Mouse (Mus musculus) forebrain, postnatal 0 days (tissue): ENCODE results near the gene Fzr1. TPM values are rescaled to one million over a fixed set of nuclear protein-coding genes. Genes with fewer than 3 reads are reported as not detected.

Source experiments
- ATAC-seq: fragments of 200-750 bp; cut with Nextera tagmentation; 2 replicates; pipeline ENCODE4 v1.8.0; 2017; ENCODE audit warnings: mild to moderate bottlenecking, moderate library complexity
- DNase-seq: peaks from one replicate; pipeline ENCODE4 v3.0.0-alpha.2; 2015
- H3K27ac ChIP-seq: fragments of 300-500 bp; sonication (generic); 2 replicates; pipeline ENCODE4 v1.5.1; 2014; ENCODE audit warnings: low read depth, mild to moderate bottlenecking, antibody characterized with exemption, low read length, moderate library complexity, mixed read lengths
- H3K27me3 ChIP-seq: fragments of 300-500 bp; sonication (generic); 2 replicates; pipeline ENCODE4 v1.6.1; 2014; ENCODE audit warnings: mild to moderate bottlenecking, low read length, mixed read lengths; ENCODE audit not compliant: insufficient read depth
- H3K36me3 ChIP-seq: fragments of 300-500 bp; sonication (generic); 2 replicates; pipeline ENCODE4 v1.6.1; 2014; ENCODE audit warnings: mild to moderate bottlenecking, moderate library complexity; ENCODE audit not compliant: insufficient read depth
- H3K4me1 ChIP-seq: fragments of 300-500 bp; sonication (generic); 2 replicates; pipeline ENCODE4 v1.6.1; 2014; ENCODE audit warnings: antibody characterized with exemption; ENCODE audit not compliant: insufficient read depth
- H3K4me2 ChIP-seq: fragments of 300-500 bp; sonication (generic); 2 replicates; pipeline ENCODE4 v1.6.1; 2014; ENCODE audit warnings: low read depth, mild to moderate bottlenecking, moderate library complexity
- H3K4me3 ChIP-seq: fragments of 300-500 bp; sonication (generic); 2 replicates; pipeline ENCODE4 v1.5.1; 2014; ENCODE audit warnings: low read depth, low read length, mixed read lengths
- H3K9ac ChIP-seq: fragments of 300-500 bp; sonication (generic); 2 replicates; pipeline ENCODE4 v1.6.1; 2014; ENCODE audit warnings: mild to moderate bottlenecking
- H3K9me3 ChIP-seq: fragments of 300-500 bp; sonication (generic); 2 replicates; pipeline ENCODE4 v1.6.1; 2016; ENCODE audit warnings: low read length
- CTCF ChIP-seq: sonication (generic); IDR thresholded peaks from 2 replicates; pipeline ENCODE4 v1.5.1; 2016; ENCODE audit warnings: antibody characterized with exemption, control low read depth, low read depth
- WGBS: fragments of 180-500 bp; shearing (Covaris S2); extraction: QIAGEN DNeasy Blood & Tissue Kit; methylation state at CpG from one replicate; pipeline ENCODE4 v1.1.7; 2014; 5-methylcytosine and 5-hydroxymethylcytosine counted together
- polyA plus RNA-seq: library from polyadenylated mRNA; unstranded; fragments of >200 nt; fragmentation: Nextera tagmentation; extraction: Ambion mirVana; gene quantifications from 2 replicates; pipeline ENCODE4 v1.2.1, GENCODE M21; 2015
- total RNA-seq: library from RNA; depleted of rRNA; stranded (reverse); fragments of >200 nt; gene quantifications from 2 replicates; pipeline ENCODE4 v1.2.3, GENCODE M21; 2014

Fzr1 gene
- total and polyA plus RNA-seq, 2 experiments from 2014 or later: 67.2 to 132 TPM

- peak overlapping the region; percentile 96 for H3K27ac ChIP-seq
- peaks cover 66% of the 10 kb centered on the region for H3K36me3 ChIP-seq
- no peak for TF ChIP-seq CTCF
- peak overlapping the region; percentile 88 for H3K4me2 ChIP-seq
- 5% methylated on average over 20 of the region's 20 CpGs for WGBS
- no peaks in the 10 kb centered on the region for H3K27me3 ChIP-seq
- H3K9ac ChIP-seq: peak overlapping the region; percentile 79
- 0 out of 2 replicates have a peak, but pooled peaks cover 5% of the 10 kb centered on the region for H3K4me1 ChIP-seq
- ATAC-seq (no peak), DNase-seq (no peak)
- H3K9me3 ChIP-seq: no peaks in the 10 kb centered on the region
- H3K4me3 ChIP-seq: peak overlapping the region; percentile 82
These were observed 56.9 kb downstream of the Fzr1 start for GRCm38 (mm10) chr10:81321436-81321835.

GRCm38 (mm10) chr10:81320550-81321347 is 57.6 kb downstream of the Fzr1 start, which contains the start of gene Cactin:
TSS of gene Cactin (plus strand) at chr10:81321103.
- under 1% methylated on average over 64 of the region's 68 CpGs for WGBS
- Histone ChIP-seq H3K4me3 (peak within 1 kb of the TSS; percentile 82), H3K9me3 (no peaks in the 10 kb centered on the region), H3K4me2 (peak within 1 kb of the TSS; percentile 88), H3K27me3 (no peaks in the 10 kb centered on the region), H3K4me1 (0 out of 2 replicates have a peak, but pooled peaks cover 5% of the 10 kb centered on the region), H3K36me3 (peaks cover 66% of the 10 kb centered on the region), H3K27ac (peak within 1 kb of the TSS; percentile 96), H3K9ac (peak within 1 kb of the TSS; percentile 79)
- DNase-seq (peak; percentile 100), ATAC-seq (peak; percentile 94)
- TF ChIP-seq CTCF: peak; percentile 63

GRCm38 (mm10) chr10:81319741-81320549 is 58.4 kb downstream of the Fzr1 start:
- peaks cover 66% of the 10 kb centered on the region for H3K36me3 ChIP-seq
- peak; percentile 24 for ATAC-seq
- WGBS: 3% methylated on average over 38 of the region's 38 CpGs
- H3K9ac ChIP-seq: peak overlapping the region; percentile 79
- no peak for DNase-seq
- peak overlapping the region; percentile 88 for H3K4me2 ChIP-seq
- H3K4me1 ChIP-seq: 0 out of 2 replicates have a peak, but pooled peaks cover 5% of the 10 kb centered on the region
- H3K9me3 ChIP-seq: no peaks in the 10 kb centered on the region
- peak overlapping the region; percentile 82 for H3K4me3 ChIP-seq
- H3K27me3 ChIP-seq: no peaks in the 10 kb centered on the region
- H3K27ac ChIP-seq: peak overlapping the region; percentile 96
- no peak for TF ChIP-seq CTCF

GRCm38 (mm10) chr10:81319330-81319699 is 59.0 kb downstream of the Fzr1 start:
- 0 out of 2 replicates have a peak, but pooled peaks cover 5% of the 10 kb centered on the region for H3K4me1 ChIP-seq
- ATAC-seq (no peak), DNase-seq (no peak)
- H3K27ac ChIP-seq: peak overlapping the region; percentile 96
- 37% methylated on average over 8 of the region's 8 CpGs for WGBS
- no peak overlapping the region for H3K9ac ChIP-seq
- TF ChIP-seq CTCF: peak; percentile 45
- H3K27me3 ChIP-seq: no peaks in the 10 kb centered on the region
- peak overlapping the region; percentile 88 for H3K4me2 ChIP-seq
- H3K4me3 ChIP-seq: peak overlapping the region; percentile 82; the same call in 1 of the 2 replicates
- H3K9me3 ChIP-seq: no peaks in the 10 kb centered on the region
- peaks cover 66% of the 10 kb centered on the region for H3K36me3 ChIP-seq

GRCm38 (mm10) chr10:81318589-81319329 is 59.6 kb downstream of the Fzr1 start:
- Histone ChIP-seq H3K4me3 (no peak overlapping the region), H3K9ac (no peak overlapping the region), H3K27me3 (no peaks in the 10 kb centered on the region), H3K9me3 (no peaks in the 10 kb centered on the region), H3K27ac (peak overlapping the region; percentile 96; the same call in 1 of the 2 replicates), H3K4me2 (no peak overlapping the region), H3K4me1 (0 out of 2 replicates have a peak, but pooled peaks cover 5% of the 10 kb centered on the region), H3K36me3 (peaks cover 66% of the 10 kb centered on the region)
- no peak for DNase-seq
- 93% methylated on average over 13 of the region's 13 CpGs for WGBS
- no peak for ATAC-seq
- no peak for TF ChIP-seq CTCF

GRCm38 (mm10) chr10:81317273-81317672 is 61.0 kb downstream of the Fzr1 start:
- Histone ChIP-seq H3K9ac (no peak overlapping the region), H3K27ac (no peak overlapping the region), H3K36me3 (peaks cover 67% of the 10 kb centered on the region), H3K27me3 (no peaks in the 10 kb centered on the region), H3K9me3 (no peaks in the 10 kb centered on the region), H3K4me2 (no peak overlapping the region), H3K4me1 (0 out of 2 replicates have a peak, but pooled peaks cover 5% of the 10 kb centered on the region), H3K4me3 (no peak overlapping the region)
- TF ChIP-seq CTCF: no peak
- 15% methylated on average over 19 of the region's 20 CpGs for WGBS
- no peak for DNase-seq
- no peak for ATAC-seq
